Mouse (Mus musculus): Measurements from ENCODE around the gene Ncbp1. TPM values are rescaled to one million over a fixed set of nuclear protein-coding genes. Genes with fewer than 3 reads are reported as not detected.

Gene Ncbp1
- polyA plus RNA-seq, 1 experiment, result 18.8 TPM

- Histone ChIP-seq H3K27ac (ENCODE audit: insufficient read depth, low read depth, low read length) (no peak overlapping the region), H3K4me3 (ENCODE audit: insufficient read depth, low read depth, low read length) (no peak overlapping the region), H3K4me1 (ENCODE audit: control insufficient read depth, insufficient read depth, low read length) (peaks cover 10% of the 10 kb centered on the region; the same call in 1 of the 2 replicates), H3K27me3 (replicated peaks; ENCODE audit: control insufficient read depth, insufficient read depth, low read length) (no peaks in the 10 kb centered on the region), H3K36me3 (ENCODE audit: control insufficient read depth, insufficient read depth, low read length) (no peaks in the 10 kb centered on the region)
- no peak for TF ChIP-seq CTCF (conservative IDR thresholded peaks at IDR 0.05; ENCODE audit: insufficient read depth, insufficient read length, low read depth, low read length)
- no peak for TF ChIP-seq POLR2A (IDR thresholded peaks at IDR 0.05; ENCODE audit: low read depth, low read length)
- no peak for DNase-seq
- WGBS, result 69% methylated on average over 5 of the region's 5 CpGs
Measured at GRCm38 (mm10) chr4:46198064-46198463, 59.7 kb downstream of the Ncbp1 start.

DNA sequence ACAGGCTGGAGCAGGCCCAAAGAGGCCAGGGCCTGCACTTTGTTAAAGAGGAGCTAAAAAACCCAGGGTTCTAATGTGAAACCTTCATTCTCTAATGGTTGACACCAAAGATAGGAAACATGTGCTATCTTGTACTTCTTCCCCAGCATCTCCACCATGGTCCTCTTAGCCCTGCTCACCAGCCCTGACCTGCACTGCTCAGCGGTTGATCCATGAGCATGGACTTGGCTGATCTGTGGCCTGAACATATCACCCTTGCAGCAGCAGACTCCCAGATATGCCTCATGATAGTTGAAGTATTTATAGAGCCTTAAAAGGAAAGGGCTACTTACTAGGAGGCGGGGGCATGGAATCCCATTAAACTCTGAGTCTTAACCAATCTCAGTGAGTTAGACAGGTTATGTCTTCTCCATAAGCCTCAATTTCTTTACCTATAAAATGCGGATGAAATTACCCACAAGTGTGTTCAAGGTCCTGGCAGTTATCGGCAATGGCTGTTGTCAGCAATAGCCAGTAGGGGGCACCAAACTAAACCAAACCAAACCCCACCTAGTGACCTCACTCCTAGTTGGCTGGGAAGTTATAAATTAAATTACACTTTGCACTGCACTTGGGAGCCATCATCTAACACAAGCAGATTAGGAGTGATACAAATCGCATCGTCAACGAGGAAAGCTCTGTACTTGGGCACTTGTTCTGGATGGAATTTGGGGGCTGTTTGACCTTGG is 63.6 kb downstream of the Ncbp1 start:
- H3K27ac ChIP-seq (ENCODE audit: insufficient read depth, low read depth, low read length), result no peak overlapping the region
- no peaks in the 10 kb centered on the region for H3K36me3 ChIP-seq (ENCODE audit: control insufficient read depth, insufficient read depth, low read length)
- H3K27me3 ChIP-seq (replicated peaks; ENCODE audit: control insufficient read depth, insufficient read depth, low read length), result no peaks in the 10 kb centered on the region
- H3K4me1 ChIP-seq (ENCODE audit: control insufficient read depth, insufficient read depth, low read length), result peaks cover 6% of the 10 kb centered on the region; the same call in 1 of the 2 replicates
- DNase-seq, result peak; percentile 85
- TF ChIP-seq POLR2A (IDR thresholded peaks at IDR 0.05; ENCODE audit: low read depth, low read length) (no peak), CTCF (conservative IDR thresholded peaks at IDR 0.05; ENCODE audit: insufficient read depth, insufficient read length, low read depth, low read length) (peak; percentile 78)
- peak overlapping the region; percentile 9; the same call in 1 of the 2 replicates for H3K4me3 ChIP-seq (ENCODE audit: insufficient read depth, low read depth, low read length)
- 6% methylated on average over 7 of the region's 7 CpGs for WGBS

DNA sequence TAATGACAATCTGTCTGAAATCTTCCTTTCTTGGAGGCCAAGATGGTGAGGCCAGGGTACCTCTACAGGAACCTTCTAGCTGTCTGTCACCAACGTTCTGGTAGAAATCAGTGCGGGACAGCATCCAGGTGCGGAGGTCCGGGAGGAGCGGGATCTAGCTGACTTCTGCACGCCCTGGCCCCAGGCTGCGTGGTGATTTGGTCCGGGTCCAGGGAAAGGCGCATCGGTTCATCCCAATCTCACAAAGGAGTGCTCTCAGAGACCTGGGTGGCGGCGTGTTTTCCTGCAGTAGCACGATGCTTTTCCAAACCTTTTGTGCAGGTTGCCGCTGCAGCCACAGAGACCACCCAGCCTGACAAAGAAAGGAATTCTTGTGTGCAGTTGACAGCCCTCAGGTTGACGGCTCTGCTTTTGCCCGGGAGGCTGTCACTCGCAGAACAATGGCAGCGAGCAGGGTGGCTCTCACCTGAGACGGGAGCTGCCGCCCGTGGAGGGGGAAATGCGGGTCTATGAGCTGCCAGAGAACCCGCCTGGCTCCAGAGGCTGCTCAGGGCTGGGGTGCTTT is 64.2 kb downstream of the Ncbp1 start:
- TF ChIP-seq CTCF (conservative IDR thresholded peaks at IDR 0.05; ENCODE audit: insufficient read depth, insufficient read length, low read depth, low read length) (no peak), POLR2A (IDR thresholded peaks at IDR 0.05; ENCODE audit: low read depth, low read length) (no peak)
- WGBS, result 14% methylated on average over 23 of the region's 23 CpGs
- Histone ChIP-seq H3K4me1 (ENCODE audit: control insufficient read depth, insufficient read depth, low read length) (peaks cover 6% of the 10 kb centered on the region; the same call in 1 of the 2 replicates), H3K36me3 (ENCODE audit: control insufficient read depth, insufficient read depth, low read length) (no peaks in the 10 kb centered on the region), H3K27me3 (replicated peaks; ENCODE audit: control insufficient read depth, insufficient read depth, low read length) (no peaks in the 10 kb centered on the region), H3K4me3 (ENCODE audit: insufficient read depth, low read depth, low read length) (peak overlapping the region; percentile 9; the same call in 1 of the 2 replicates), H3K27ac (ENCODE audit: insufficient read depth, low read depth, low read length) (no peak overlapping the region)
- no peak for DNase-seq

DNA sequence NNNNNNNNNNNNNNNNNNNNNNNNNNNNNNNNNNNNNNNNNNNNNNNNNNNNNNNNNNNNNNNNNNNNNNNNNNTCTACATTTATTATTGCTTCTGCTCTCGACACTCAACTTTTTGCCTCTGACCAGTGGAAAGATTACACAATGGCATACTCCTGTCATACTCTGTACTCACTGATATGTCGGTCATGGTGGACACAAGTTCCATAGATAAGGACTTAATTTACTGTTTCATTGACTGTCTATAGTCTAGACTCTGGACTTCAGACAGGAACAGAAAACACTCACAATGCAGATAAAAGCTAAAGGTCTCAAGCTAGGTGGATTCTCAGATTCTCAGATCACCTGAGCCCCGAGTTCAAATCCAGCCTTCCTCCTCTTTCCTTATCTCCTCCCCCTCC is 82.7 kb downstream of the Ncbp1 start:
- Histone ChIP-seq H3K36me3 (ENCODE audit: control insufficient read depth, insufficient read depth, low read length) (no peaks in the 10 kb centered on the region), H3K27me3 (replicated peaks; ENCODE audit: control insufficient read depth, insufficient read depth, low read length) (no peaks in the 10 kb centered on the region), H3K27ac (ENCODE audit: insufficient read depth, low read depth, low read length) (no peak overlapping the region), H3K4me3 (ENCODE audit: insufficient read depth, low read depth, low read length) (no peak overlapping the region), H3K4me1 (ENCODE audit: control insufficient read depth, insufficient read depth, low read length) (no peaks in the 10 kb centered on the region)
- no peak for DNase-seq
- 85% methylated on average over 3 of the region's 3 CpGs for WGBS
- TF ChIP-seq POLR2A (IDR thresholded peaks at IDR 0.05; ENCODE audit: low read depth, low read length) (no peak), CTCF (conservative IDR thresholded peaks at IDR 0.05; ENCODE audit: insufficient read depth, insufficient read length, low read depth, low read length) (no peak)

Other genes starting within 250 kb of the Ncbp1 start
- 0.17 and 0.34 TPM in 2 replicates for gene Ccdc180, start 248.3 kb upstream of the Ncbp1 start, polyA plus RNA-seq (2012; rRNA removed)
- 13.2 and 19.1 TPM in 2 replicates for gene Tdrd7, start 173.3 kb upstream of the Ncbp1 start, polyA plus RNA-seq (2012; rRNA removed)
- 0.80 and 2.3 TPM in 2 replicates for gene Tmod1, start 99.7 kb upstream of the Ncbp1 start, polyA plus RNA-seq (2012; rRNA removed)
- gene Tstd2, start 81 bp downstream of the Ncbp1 start, polyA plus RNA-seq (2012; rRNA removed), result 14.1 and 14.6 TPM in 2 replicates
- 16.0 and 26.5 TPM in 2 replicates for gene Xpa, start 57.7 kb downstream of the Ncbp1 start, polyA plus RNA-seq (2012; rRNA removed)
- gene Foxe1, start 205.0 kb downstream of the Ncbp1 start, polyA plus RNA-seq (2012; rRNA removed), result not detected in 2 replicates

Measured in kidney, adult 2 months (tissue).